Mouse (Mus musculus) ES-Bruce4 (cell line): Measurements from ENCODE around the gene Sbf2. TPM values are rescaled to one million over a fixed set of nuclear protein-coding genes. Genes with fewer than 3 reads are reported as not detected.

Experiments
- H3K27ac ChIP-seq: 2 replicates; pipeline ENCODE4 v1.5.1; 2012; ENCODE audit warnings: low read length, inconsistent platforms; ENCODE audit not compliant: insufficient read depth
- H3K27me3 ChIP-seq: 2 replicates; pipeline ENCODE4 v1.6.1; 2012; ENCODE audit warnings: mild to moderate bottlenecking, low read length, inconsistent platforms; ENCODE audit not compliant: control insufficient read depth, poor library complexity, insufficient read depth, severe bottlenecking
- H3K36me3 ChIP-seq: 2 replicates; pipeline ENCODE4 v1.6.1; 2012; ENCODE audit warnings: inconsistent platforms, mild to moderate bottlenecking, low read length, moderate library complexity; ENCODE audit not compliant: control insufficient read depth, poor library complexity, insufficient read depth, severe bottlenecking
- H3K4me1 ChIP-seq: one replicate; pipeline ENCODE4 v1.8.1; 2011; ENCODE audit warnings: low read length; ENCODE audit not compliant: control insufficient read depth, insufficient read depth
- H3K4me3 ChIP-seq: 2 replicates; pipeline ENCODE4 v1.5.1; 2011; ENCODE audit warnings: low read depth, mild to moderate bottlenecking, low read length
- H3K9ac ChIP-seq: 2 replicates; pipeline ENCODE4 v1.6.1; 2012; ENCODE audit warnings: low read depth, mild to moderate bottlenecking, inconsistent platforms; ENCODE audit not compliant: poor library complexity, severe bottlenecking
- H3K9me3 ChIP-seq: replicated peaks from 2 replicates; pipeline ENCODE4 v1.6.1; 2012; ENCODE audit warnings: mild to moderate bottlenecking, low read length, inconsistent platforms; ENCODE audit not compliant: control insufficient read depth, poor library complexity, insufficient read depth, severe bottlenecking
- CTCF ChIP-seq: IDR thresholded peaks from one replicate; pipeline ENCODE4 v1.8.1; 2011; ENCODE audit warnings: low read depth, low read length
- EP300 ChIP-seq: IDR thresholded peaks from 2 replicates; pipeline ENCODE4 v1.6.1; 2011; ENCODE audit warnings: low read depth, low read length; ENCODE audit not compliant: insufficient read depth
- POLR2A ChIP-seq: IDR thresholded peaks from one replicate; pipeline ENCODE4 v1.8.1; 2011; ENCODE audit warnings: low read length; ENCODE audit not compliant: insufficient read depth
- polyA plus RNA-seq: library from polyadenylated mRNA; stranded (reverse); fragments of >200 nt; gene quantifications from 2 replicates; pipeline ENCODE4 v1.2.4, GENCODE M21; 2011; ENCODE audit warnings: low read depth; ENCODE audit not compliant: missing spikeins, insufficient read depth, insufficient read length

Gene Sbf2
- polyA plus RNA-seq, 1 experiment: 65.5 TPM

GRCm38 (mm10) chr7:110307741-110308140 is 307.0 kb downstream of the Sbf2 start:
- Histone ChIP-seq H3K9ac (no peak overlapping the region), H3K9me3 (no peaks in the 10 kb centered on the region), H3K4me1 (no peaks in the 10 kb centered on the region), H3K27ac (no peak overlapping the region), H3K27me3 (no peaks in the 10 kb centered on the region), H3K4me3 (no peak overlapping the region), H3K36me3 (no peaks in the 10 kb centered on the region)
- no peak for TF ChIP-seq CTCF
- TF ChIP-seq POLR2A: no peak
- no peak for TF ChIP-seq EP300

GRCm38 (mm10) chr7:110306281-110306680 is 308.4 kb downstream of the Sbf2 start:
- H3K9ac ChIP-seq: no peak overlapping the region

GRCm38 (mm10) chr7:110305486-110305885 is 309.2 kb downstream of the Sbf2 start:
- Histone ChIP-seq H3K27ac (no peak overlapping the region), H3K4me3 (no peak overlapping the region), H3K9me3 (no peaks in the 10 kb centered on the region), H3K27me3 (no peaks in the 10 kb centered on the region), H3K36me3 (no peaks in the 10 kb centered on the region), H3K4me1 (no peaks in the 10 kb centered on the region), H3K9ac (no peak overlapping the region)
- TF ChIP-seq EP300 (no peak), POLR2A (no peak), CTCF (no peak)

More at GRCm38 (mm10) chr7:110306281-110306680, 308.4 kb downstream of the Sbf2 start:
- H3K36me3 ChIP-seq: no peaks in the 10 kb centered on the region
- no peaks in the 10 kb centered on the region for H3K4me1 ChIP-seq
- no peak overlapping the region for H3K4me3 ChIP-seq
- no peaks in the 10 kb centered on the region for H3K9me3 ChIP-seq
- no peaks in the 10 kb centered on the region for H3K27me3 ChIP-seq
- TF ChIP-seq EP300 (no peak), CTCF (no peak), POLR2A (no peak)
- no peak overlapping the region for H3K27ac ChIP-seq

- Histone ChIP-seq H3K27ac (no peak overlapping the region), H3K9ac (no peak overlapping the region), H3K4me1 (no peaks in the 10 kb centered on the region), H3K27me3 (no peaks in the 10 kb centered on the region), H3K9me3 (no peaks in the 10 kb centered on the region), H3K36me3 (no peaks in the 10 kb centered on the region), H3K4me3 (no peak overlapping the region)
- TF ChIP-seq EP300 (no peak), POLR2A (no peak), CTCF (no peak)
Measured at GRCm38 (mm10) chr7:110302886-110303285, 311.8 kb downstream of the Sbf2 start.

- H3K27me3 ChIP-seq: no peaks in the 10 kb centered on the region
- no peaks in the 10 kb centered on the region for H3K4me1 ChIP-seq
- H3K4me3 ChIP-seq: no peak overlapping the region
- H3K9ac ChIP-seq: no peak overlapping the region
- H3K9me3 ChIP-seq: no peaks in the 10 kb centered on the region
- no peak overlapping the region for H3K27ac ChIP-seq
- TF ChIP-seq POLR2A (no peak), CTCF (no peak), EP300 (no peak)
- no peaks in the 10 kb centered on the region for H3K36me3 ChIP-seq
Measured at GRCm38 (mm10) chr7:110298739-110299410, 315.8 kb downstream of the Sbf2 start.

GRCm38 (mm10) chr7:110298090-110298489 is 316.6 kb downstream of the Sbf2 start:
- Histone ChIP-seq H3K36me3 (no peaks in the 10 kb centered on the region), H3K9ac (no peak overlapping the region), H3K4me3 (no peak overlapping the region), H3K27ac (no peak overlapping the region), H3K4me1 (no peaks in the 10 kb centered on the region), H3K9me3 (no peaks in the 10 kb centered on the region), H3K27me3 (no peaks in the 10 kb centered on the region)
- TF ChIP-seq CTCF: no peak
- TF ChIP-seq EP300: no peak
- no peak for TF ChIP-seq POLR2A
